Mouse (Mus musculus) erythroblast, adult 5-6 weeks (primary cell): Measurements from ENCODE around the gene Ica1l. TPM values are rescaled to one million over a fixed set of nuclear protein-coding genes. Genes with fewer than 3 reads are reported as not detected.
"Not testable (repeated sequence)": the region's sequence is repeated elsewhere in the genome, so short reads cannot be mapped to it uniquely, and the experiment has no call there.

ENCODE experiments used
- ATAC-seq: replicated peaks from 2 replicates; pipeline ENCODE4 v1.8.0; 2016; ENCODE audit warnings: moderate number of reproducible peaks, mild to moderate bottlenecking, moderate TSS enrichment, inconsistent platforms; ENCODE audit not compliant: poor library complexity, low FRiP score, severe bottlenecking
- total RNA-seq, 2 experiments: library from RNA; stranded (forward) in 1 of 2; stranded (reverse) in 1 of 2; fragments of 150-400 nt in 1 of 2; fragments of 200-764, 138-1000 nt in 1 of 2; gene quantifications; 2 replicates each; pipeline versions ENCODE4 v1.2.3 to v1.2.4; 2015 to 2017; ENCODE audit warnings: low replicate concordance in 2 of 2

The Ica1l gene
- total RNA-seq (2015; ENCODE audit: low replicate concordance) (not detected in 2 replicates), total RNA-seq (2017; ENCODE audit: low replicate concordance) (1.4 and 2.1 TPM in 2 replicates)

DNA sequence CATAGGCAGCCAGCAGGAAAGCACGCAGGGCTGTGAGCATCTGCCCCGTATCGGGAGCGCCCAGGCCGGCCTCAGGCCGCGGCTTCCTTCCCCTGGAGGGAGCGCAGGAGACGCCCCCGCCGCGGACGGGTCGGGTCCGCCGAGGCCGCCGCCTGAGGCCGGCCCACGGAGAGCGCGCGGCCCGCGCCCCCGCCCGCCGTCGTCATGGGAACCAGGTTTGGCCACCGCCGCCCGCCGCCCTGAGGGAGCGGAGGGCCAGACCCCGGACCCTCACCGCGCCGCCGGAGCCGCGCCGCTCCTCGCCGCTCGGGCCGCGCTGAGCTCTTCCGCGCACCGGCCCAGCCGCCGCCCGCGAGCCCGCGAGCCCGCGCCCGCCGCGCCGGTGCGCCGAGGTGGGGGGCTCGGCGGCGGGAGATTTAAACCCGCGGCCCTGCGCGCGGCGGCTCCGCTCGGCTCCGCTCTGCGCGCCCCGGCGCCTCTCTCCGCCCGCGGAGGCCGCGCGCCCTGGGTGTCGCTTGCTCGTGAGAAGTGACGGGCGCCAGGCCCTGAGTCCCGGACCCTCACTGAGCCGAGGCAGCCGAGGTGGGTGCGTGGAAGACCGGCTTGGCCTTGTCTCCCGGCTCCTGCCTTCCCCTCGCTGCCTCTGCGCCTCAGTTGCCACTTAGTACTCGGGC is at the start of gene Ica1l:
TSS of gene Ica1l (minus strand) at position 389 of the 674 bp plus-strand sequence.
- no peak for ATAC-seq

DNA sequence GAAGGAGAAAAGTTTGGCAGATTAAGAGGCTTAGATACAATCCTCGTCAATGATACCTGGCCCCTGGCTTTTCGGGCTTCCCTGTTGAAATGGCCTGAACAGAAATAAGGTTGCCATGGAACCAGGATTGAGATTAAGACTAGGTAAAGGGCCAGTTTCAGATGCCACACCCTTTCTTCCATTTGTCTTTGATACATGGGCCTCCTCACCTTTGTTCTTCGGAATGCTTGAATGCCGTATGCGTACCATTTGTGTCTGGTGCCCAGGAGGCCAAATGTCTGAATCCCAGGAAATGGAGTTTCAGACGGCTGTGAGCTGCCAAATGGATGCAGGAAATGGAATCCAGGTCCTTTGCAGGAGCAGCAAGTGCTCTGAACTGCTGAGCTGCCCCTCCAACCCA is 33.4 kb upstream of the Ica1l start:
- no peak for ATAC-seq

DNA sequence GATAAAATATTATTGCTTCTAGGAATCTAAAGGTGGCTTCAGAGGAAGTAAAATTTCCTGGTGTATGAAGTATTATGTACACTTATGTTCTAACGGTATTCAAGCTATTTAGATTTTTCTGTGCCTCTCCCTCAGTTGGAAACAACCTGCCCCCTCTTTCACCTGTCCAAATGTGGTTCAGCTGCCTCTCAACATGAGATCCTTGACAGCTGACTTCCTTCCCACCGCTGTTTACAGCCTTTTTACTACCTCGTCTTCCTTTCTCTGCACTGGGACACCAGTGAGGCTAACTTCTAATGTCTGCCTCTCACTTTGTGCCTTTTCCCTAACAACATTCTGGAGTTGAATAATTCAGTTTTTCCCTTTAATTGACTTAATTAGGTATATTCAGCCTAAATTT is 32.6 kb upstream of the Ica1l start:
- ATAC-seq: no peak

DNA sequence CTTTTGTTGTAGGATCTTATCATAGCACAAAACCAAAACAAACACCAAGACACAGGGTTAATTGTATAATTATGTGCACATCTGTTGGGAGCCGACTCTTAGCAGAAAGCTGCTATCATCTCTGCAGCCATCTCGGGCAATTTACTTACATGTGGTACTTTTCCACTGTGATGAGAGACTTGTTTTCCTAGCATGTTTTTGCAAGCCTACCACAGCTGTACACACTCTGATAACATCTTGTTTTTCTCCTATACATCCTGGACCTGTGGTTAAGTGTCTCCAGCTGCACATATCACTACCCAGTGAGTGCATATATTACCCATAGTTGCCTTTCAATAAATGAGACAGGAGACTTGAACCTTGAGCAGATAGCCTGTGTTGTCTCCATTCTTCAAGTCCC is 32.0 kb upstream of the Ica1l start:
- ATAC-seq: no peak

DNA sequence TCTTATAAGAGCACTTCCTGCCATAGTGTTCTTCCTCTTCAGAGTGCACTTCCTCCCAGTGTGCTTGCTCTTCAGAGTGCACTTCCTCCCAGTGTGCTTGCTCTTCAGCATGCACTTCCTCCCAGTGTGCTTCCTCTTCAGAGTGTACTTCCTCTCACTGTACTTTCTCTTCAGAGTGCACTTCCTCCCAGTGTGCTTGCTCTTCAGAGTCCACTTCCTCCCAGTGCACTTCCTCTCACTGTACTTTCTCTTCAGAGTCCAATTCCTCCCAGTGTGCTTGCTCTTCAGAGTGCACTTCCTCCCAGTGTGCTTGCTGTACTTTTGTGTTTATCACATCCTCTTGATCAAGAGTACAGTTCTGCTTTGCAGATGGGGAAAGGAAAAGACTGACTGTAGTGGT is 27.7 kb upstream of the Ica1l start:
- ATAC-seq: not testable (repeated sequence)

DNA sequence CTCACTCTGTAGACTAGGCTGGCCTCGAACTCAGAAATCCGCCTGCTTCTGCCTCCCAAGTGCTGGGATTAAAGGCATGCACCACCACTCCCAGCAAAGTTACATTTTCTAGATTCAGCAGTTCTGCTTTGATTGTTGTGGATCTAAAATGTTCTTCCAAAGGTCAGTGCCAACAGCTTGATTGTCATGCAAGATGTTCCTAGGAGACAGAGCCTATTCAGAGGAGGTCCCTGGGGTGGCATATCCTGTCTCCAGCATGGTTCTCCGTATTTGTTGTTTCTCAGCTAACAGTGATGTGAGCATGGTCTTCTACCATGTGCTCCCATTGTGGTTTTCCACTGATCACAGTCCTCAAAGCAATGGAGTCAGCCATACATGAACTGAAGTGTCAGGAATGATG is 13.3 kb upstream of the Ica1l start:
- no peak for ATAC-seq

DNA sequence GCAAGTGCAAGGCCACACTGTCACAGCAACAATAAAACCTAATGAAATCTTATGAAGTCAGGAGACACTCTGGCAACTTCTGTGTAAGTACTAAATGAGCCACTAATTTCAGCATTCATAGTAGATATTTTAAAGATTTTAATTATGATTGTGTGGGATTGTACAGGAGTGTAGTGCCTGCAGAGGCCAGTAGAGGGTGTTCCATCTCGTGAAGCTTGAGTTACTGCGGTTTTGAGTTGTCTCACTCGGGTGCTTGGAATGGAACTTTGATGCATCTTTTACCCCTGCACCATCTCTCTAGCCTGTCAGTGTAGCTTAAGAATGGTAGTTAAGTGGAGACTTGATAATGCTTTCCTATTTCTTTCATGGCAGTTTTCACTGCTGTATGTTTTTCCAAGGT is 11.7 kb upstream of the Ica1l start:
- ATAC-seq: no peak

DNA sequence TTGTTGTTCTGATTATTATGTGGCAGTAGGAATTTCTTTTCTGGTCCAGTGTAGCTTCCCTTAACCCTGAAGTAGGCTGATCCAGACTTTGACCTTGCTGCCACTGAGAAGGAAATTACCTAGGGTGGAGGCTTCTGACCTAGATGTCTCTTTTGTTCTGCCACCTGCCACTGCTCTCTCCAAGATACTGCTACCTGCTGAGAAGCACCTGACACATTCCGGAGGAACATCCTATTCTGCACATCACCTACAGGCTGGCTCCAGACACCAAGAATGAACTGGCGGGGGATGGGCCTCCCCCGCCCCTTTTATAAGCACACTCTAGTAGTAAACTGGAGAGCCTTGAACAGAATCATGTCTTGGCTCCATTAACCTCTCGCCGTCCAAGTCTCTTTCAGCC is 4.5 kb upstream of the Ica1l start:
- ATAC-seq: not testable (repeated sequence)

DNA sequence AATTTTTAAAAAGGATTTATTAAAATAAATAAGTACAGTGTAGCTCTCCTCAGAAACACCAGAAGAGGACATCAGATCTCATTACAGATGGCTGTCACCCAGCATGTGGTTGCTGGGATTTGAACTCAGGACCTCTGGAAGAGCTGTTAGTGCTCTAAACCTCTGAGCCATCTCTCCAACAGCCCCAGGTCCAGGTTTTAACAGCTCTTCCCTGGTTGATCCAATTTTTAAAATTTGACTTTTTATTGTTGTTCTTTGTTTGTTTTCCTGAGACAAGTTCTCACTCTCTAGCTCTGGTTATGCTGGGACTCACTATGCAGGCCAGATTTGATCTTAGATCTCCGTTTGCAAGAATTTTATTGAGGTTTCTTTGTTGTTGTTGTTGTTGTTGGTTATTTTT is 1.6 kb upstream of the Ica1l start:
- no peak for ATAC-seq

DNA sequence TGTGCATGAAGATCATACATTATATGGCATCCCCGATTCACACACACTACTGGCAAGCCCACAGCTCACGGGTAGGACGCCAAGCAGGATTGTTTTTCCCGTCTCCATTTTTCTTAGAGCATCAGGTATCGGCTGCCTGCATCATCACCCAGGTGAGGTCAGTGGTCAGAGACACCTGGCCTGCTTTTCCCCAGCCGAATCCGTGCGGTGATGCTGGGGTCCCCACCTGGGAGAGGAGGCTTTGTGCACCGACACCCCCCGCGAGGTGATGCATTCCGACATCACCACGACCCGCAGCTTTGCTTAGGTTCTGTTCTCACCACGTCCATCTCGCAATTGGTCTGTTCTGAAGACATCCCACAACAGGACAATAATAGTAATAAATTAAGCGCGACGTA is 587 bp downstream of the Ica1l start:
- no peak for ATAC-seq

DNA sequence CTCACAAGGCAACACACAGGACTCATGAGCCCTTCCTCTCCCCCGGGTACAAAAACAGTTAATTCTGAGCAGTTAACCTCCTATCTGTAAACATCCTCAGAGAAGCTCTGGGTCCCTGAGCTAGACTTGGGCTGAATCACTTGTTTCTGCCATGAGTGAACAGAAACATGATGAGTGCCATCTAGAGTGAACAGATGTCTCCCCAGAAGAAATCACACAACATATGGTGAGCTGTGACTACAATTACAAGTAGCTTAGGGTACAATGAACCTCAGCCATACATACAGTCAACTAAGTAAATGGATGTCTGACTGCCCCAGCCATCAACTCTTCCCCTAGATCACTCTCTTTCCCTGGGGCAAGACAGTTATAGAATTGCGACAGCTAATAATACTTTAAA is 7.9 kb downstream of the Ica1l start:
- ATAC-seq: no peak

DNA sequence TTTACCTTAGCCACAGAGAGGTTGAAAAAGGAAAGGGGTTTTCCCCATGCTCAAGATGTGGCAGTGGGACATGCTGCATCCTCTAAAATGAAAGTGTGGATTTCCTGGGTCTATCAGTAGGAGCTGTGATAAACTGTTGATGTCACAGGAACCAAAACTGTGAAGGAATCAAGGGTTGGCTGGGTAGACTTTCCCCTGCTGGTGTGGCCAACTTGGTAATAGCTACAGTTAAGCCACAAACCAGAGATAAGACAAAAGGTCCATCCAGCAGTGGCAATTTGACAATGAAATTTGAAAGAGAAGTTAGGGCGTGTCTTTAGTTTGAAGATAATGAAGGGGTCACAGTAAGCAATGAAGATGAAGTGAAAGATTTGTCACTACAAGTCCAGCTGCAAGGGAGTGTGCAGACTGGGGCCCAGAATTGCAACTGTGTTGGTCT is 25.9 kb downstream of the Ica1l start:
- ATAC-seq: no peak

DNA sequence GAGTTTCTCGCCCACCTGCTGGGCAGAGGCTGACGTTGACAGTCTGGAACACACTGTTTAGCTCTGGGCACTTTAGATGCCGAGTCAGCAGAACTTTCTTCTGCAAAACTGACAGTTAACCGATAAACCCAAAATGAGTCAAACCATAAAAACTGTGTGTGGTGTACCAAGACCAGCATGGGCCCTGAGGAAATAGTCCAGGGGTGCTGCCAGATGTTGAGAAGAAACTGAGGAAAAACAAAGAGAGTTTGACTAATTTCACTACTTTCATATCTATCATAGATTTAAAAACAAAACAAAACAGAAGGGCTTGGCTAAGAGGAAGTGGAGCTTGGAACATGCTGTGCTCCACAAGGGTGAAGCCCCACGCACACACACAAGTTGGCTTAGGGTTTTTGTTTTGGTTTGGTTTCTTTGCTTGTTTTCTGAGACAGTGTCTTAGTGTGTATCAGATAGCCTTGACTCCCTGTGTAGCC is 26.8 kb downstream of the Ica1l start:
- no peak for ATAC-seq

DNA sequence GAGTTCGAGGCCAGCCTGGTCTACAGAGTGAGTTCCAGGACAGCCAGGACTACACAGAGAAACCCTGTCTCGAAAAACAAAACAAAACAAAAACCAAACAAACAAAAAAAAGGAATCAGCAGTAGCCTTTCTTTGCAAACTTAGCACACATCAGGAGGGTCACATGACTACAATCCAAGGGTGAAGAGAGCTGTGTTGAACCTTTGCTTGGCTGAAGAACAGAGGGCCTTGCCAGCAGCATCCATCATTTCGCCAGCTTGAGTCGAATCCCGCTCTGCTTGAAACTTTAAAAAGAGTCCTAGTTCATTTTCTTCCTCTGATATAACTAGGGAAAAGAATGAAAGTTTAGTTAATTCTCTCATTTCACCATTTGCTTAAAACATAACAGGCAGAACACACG is 27.5 kb downstream of the Ica1l start:
- ATAC-seq: no peak

DNA sequence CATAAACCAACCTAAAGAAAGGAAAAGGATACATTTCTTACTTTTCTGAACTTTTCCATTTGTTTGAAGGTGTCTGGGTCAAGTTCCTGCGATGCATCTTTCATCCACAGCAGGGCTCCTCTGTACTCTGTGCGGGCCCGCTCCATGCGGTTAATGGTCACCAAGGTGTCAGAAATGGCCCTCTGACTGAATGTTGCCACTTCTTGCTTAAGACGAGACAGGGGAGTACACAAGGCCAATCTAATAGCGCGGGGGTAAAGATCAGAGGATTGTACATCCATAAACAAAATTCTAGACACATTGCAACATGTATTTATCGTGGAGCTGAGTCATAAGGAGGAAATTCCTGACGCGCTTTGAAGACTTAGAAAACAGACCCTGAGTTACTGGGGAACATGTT is 29.2 kb downstream of the Ica1l start:
- ATAC-seq: no peak

DNA sequence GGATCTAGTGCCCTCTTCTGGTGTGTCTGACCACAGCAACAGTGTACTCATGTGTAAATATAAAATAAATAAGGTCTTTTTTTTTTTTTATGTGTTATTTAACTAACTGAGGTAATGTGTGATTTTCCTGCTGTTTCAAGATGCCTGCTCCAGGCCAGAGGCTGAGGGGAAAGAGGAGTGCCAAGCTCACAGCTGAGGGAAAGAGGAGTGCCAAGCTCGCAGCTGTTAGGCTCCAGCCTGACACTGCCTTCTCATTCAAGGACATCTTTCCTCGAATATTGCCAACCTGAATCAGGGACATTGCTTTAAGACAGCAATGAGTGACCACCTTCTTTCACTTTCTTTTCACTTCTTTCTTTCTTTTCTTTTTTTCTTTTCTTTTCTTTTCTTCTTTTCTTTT is 34.2 kb downstream of the Ica1l start:
- no peak for ATAC-seq

DNA sequence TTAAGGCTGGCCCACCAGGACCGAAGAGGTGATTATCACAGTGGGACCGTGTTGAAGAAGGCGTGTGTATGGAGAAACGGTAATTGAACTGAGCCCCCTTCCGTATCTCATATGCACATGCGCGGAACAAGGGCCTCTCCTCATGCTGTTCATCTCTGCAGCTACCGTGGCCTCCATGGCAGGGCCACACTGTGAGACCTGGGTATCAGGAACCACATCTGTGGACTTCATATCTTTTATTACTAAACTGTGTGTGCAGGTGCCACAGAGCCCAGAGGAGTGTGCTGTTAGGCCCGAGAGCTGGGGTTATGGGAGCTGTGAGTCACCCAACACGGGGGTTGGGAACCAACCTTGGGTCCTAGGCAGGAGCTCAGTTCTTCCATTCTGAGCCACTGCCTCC is 35.6 kb downstream of the Ica1l start:
- no peak for ATAC-seq

DNA sequence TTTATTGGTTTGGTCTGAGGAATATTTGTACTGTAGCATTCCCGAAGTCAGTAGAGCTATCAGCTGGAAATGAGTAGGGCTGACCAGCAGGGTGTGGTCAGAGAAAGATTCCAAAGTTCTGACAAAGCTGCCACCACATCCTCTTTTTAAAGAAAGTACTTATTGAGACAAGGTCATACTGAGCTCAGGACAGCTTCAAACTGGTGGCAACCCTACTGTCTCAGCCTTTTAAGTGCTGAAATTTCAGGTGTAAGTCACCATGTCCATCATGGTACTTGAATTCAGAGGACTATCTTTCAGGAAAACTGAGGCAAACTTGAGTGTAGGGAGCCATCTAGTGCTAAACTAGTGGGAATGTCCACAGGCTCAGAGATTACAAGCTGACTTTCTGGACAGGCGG is 42.7 kb downstream of the Ica1l start:
- no peak for ATAC-seq

DNA sequence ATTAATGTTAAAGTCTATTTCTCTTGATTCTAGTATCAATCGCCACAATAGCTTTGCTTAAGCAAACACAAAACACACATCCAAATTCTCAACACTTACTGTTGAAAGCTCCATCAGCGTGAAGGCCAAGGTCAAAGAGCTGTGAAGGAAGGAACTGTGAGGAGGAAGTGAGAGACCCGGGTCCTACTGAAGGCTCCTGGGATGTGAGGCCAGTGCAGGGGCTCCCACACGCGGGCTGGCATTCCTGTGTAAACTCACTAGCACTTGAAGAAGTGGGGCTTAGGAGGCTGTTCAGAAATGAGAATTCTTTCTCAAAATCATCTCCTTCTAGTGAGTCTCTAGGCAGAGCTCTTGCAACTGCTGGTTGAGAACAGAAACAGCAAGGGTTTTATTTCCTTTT is 45.6 kb downstream of the Ica1l start:
- no peak for ATAC-seq

DNA sequence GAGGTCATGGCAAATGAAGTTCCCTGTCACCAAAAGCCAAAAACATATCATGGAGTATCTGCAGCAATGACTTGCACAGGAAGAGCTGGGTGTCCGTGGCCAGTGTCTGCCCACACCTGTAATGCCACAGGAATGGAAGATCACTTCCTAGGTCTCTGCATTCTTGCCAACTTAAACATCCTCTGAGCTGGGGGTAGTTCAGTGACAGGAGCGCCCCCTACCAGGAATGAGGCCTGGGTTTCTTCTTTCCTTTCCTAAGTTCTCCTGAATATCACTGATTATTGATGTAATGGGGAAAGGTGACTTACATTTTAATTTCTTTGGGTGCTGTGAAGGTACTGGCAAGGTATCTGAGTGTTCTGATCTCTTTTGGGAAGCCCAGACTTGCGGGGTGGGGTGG is 47.3 kb downstream of the Ica1l start:
- ATAC-seq: no peak

DNA sequence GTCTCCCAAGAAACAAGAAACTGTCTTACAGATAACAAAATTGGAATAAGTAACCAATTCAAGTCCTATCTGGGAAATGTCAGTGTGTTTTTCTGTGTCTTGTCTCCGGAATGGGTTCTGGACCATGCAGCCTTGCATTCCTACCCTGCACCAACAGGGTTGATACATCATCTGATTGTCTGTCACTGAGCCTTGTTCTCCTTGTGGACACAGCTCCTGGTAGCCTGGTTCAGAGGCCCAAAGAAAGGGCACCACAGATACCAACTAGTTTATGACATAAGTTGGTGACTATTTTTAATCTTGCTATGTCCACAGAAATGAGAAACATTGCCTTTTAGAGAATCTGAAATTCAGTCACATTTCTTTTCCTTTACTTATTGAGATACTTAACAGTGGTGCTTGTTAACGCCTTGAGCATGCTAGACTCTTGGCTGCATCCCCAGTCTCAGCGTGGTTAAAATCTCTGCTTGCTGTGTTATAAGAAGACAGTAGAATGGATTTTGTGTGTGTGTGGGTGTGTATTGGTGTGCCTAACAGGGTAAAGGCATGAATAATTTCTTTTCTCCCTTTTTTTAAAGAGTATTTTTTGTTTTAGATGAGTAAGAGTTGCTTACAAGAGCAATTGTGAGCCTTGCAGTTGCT is 55.5 kb downstream of the Ica1l start:
- no peak for ATAC-seq

DNA sequence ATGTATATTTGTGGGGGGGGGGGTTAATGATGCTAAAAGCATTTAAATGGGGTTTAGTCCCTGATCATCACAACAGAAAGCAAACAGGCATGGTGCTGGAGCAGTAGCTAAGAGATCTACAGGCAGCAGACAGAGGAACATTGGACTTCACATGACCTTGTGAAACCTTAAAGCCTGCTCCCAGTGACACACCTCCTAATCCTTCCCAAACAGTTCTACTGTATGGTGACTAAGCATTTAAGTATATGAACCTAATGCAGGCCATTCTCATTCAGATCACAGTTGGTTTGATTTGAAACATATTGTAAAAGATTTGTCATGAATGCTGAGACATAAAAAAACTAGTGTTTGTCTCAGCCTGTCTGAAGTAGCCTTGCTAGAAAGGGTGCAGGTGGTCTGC is 56.4 kb downstream of the Ica1l start:
- no peak for ATAC-seq
